Mouse (Mus musculus) spleen, postnatal 4 days (tissue): ENCODE data around the gene Gm9747.

Source experiments
- DNase-seq, 2 experiments: peaks; one replicate each; pipeline ENCODE4 v3.0.0; 2022; ENCODE audit warnings: low spot score in 2 of 2

The Gm9747 gene

DNA sequence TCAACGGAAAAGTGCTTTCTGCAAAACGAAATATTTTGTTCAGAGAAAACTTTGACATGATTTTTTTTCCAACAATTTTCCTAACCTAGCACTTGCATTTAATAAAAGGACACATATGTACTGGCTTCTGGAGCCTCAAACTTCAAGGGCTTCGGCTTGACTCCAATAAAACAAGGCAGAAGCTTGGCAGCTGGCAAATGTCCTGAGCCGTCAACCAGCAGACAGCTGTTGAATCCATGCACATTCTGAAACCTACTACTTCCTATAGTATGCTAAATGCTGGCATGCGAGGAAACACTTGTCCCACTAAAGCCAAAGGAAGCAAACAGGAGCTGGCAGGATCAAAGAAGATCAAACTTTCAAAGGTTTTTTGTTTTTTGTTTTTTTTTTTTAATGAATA is 24.5 kb downstream of the Gm9747 start:
- DNase-seq = no peak

DNA sequence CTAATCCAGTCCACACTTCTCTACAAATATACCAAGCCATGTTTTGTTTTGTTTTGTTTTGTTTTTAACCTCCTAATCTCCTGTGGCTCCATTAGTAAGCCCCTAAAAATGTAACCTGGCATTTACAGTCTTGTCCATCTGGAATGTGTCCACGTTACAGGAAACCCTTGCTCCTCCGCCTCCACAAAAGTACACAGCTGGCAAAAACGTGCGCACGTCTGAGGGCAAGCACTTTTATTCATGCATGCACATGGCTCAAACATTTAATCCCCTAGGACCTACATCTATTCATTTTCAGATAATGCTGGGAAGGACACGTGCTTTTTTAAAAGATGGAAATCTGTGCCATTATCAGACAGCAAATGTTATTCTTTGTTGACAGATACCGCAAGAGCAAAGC is 25.4 kb downstream of the Gm9747 start:
- DNase-seq = no peak

DNA sequence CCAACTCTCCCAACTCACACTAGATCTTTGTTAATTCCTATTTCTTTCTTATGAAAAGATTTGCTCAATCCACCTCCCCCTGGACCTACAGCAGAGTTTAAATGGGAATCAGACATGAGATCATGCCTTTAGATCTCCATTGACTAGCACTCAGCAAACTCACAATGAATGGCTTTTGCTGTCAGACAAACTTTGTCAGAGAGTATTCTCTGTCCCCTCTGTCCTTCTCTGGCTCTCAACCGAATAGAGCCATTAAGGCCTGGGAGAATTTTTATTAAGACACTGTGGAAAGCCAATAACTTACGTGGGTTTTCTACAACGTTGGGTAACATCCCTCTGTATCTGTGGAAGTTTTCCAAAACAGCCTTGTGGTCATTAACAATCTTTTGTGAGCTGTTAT is 27.1 kb downstream of the Gm9747 start:
- no peak for DNase-seq

DNA sequence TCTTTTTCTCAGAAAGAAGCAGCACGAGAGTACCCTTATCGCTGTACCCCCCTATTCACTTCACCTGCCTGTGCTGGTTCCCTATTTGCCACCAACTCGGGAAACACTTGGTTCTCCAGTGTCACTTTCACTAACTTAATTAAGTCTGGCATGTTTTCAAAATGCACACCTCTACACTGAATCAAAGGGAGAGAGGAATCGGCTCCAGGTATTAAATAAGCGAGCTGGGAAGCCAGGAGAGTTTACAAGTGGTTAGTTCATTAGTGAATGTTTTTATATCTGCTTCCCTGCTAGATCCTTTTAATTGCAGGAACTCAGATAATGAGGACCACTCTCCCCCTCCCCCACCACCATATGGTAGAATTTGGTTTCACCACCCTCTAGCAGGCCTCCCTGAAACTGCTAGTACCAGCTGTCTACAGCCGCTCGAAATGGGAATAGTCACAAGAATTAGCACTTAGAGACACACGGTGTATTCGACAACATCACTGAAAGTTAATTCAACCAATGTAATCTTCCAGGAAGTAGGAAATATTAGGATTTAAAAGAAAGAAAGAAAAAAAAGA is 28.2 kb downstream of the Gm9747 start:
- DNase-seq = no peak

DNA sequence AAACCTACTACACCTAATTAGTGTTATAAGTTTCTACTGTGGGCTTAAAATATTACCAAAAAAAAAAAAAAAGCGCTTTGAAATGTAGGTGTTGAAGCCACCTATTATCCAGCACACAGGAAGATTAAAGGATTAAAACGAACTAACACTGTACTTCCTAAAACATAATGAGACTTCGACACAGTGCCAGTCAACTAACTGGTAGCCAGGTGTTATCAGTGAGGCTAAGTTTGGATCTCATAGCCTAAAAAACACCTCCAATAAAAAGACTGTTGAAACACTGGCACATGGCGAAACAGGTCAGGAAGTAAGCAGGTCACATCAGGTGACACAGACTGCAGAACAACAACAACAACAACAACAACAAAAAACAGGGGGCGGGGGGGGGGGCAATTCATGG is 28.7 kb downstream of the Gm9747 start:
- DNase-seq = no peak

DNA sequence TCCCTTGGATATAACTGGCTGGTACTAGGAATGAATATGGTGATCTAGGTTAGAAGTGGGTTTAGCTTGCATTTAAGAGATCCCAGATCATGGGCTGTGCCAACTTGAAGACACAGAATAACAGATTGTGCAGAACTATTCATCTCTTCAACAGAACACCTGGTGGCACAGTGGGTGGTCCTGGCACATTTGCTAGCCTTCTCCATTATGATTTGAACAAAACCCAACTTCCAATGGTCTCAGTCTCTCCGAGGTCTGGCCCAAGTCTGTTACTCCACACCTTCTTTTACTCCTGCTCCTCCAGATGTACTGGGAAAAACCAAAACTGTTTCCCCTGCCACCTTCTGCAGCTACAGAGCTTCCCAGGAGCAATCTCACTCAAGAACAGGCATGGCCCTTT is 29.4 kb downstream of the Gm9747 start:
- DNase-seq = no peak

DNA sequence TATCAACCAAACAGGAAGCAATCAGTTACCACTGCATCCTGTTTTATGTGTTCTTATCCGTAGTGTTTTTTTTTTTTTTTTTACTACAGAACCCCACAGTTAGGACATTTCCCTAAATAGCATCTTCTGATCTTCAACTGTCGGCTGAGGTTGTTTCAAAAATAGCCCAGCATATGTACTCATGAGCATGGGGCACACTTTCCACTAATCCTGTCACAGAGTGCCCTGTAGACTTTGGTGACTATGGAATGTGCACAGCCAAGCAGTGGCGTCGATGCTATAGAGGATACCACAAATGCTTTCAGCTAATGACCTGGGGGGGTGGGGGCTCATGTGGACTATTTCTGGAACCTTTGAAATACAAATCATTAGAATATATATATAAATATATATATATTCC is 34.6 kb downstream of the Gm9747 start:
- DNase-seq = no peak

DNA sequence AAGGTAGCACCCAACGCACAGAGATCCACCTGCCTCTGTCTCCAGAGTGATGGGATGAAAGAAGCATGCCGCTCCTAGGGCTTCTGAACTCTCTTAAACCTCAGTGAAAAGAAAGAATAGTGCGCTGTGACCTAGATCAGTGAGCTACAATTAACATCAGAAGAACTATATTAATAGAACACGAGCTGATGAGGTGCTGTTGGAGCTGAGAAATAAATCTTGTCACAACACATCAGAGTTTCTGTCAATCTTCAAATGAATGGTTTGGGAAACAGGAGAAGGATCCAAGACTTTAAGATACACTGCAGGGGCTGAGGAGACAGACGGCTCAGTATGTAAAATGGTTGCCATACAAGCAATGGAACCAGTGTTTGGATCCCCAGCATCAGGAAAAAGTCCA is 39.3 kb downstream of the Gm9747 start:
- no peak for DNase-seq

DNA sequence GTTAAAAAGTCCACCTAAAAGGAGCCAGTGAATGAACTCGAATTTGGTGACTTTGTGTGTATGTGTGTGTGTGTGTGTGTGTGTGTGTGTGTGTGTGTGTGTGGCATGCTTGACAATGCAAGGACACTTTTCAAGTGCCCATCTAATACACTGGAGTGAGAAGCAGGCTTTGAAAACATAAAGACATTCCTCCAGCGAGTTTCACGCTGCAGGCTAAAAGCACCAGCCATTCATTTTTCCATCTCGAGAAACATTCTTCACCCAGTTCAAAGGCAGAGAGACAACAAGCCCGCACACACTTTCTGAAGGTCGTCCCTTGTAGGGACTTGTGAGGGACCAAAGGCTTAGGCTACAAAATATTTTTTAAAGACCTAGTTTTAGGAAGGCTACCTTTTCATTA is 40.6 kb downstream of the Gm9747 start:
- no peak for DNase-seq

DNA sequence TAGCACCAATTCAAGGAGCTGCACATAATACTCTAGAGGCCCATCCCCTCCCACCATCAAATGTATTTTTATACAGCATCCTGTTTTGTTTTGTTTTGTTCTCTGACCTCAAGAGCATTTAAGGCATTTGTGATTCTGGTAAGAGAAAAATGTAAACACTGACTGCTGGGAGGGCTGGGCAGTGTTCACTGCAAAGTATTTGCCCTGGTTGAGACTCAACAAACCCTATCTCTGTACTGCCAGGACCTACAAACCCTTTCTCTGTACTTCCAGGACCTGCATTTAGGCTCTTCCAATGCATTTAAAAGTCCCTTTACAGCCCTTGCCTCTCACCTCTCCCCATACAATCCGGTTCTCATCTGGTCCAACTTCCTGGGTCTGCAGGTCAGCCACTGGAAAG is 41.4 kb downstream of the Gm9747 start:
- no peak for DNase-seq

DNA sequence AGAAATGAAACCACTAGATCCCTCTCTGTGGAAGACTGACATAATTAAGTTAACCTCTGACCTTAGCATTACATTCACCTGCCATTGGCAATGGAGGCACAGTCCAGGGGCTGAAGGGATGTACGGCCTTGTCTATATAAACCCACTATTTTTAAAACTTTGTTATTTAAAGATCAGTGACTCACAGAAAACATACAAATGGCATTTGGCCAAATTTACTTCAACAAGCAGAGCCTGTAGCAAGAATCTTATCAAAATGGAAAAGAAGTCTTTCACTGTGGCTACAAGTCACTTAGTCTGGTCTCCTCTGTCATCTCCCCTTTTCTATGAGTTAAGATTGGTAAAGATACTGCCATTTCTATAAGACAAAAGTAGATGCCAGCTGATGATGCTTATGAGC is 46.9 kb downstream of the Gm9747 start:
- DNase-seq = no peak

DNA sequence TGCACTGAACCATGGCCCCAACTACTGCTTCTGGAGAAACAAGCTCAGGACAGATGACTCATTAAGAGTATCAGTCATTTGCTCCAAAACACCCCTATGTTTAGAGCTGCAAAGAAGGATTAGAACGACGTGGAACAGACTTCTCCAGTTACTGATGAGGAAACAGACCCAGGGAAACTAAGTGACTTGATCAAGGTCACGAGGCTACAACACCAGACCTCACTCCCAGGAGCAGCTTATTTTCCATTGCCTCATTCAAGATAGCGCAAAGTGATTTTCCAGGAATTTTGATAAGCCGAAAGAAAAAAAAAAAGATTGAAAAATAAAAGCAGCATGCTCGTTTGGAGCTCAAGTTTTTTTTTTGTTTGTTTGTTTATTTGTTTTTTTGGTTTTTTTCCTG is 48.9 kb downstream of the Gm9747 start:
- DNase-seq = no peak

DNA sequence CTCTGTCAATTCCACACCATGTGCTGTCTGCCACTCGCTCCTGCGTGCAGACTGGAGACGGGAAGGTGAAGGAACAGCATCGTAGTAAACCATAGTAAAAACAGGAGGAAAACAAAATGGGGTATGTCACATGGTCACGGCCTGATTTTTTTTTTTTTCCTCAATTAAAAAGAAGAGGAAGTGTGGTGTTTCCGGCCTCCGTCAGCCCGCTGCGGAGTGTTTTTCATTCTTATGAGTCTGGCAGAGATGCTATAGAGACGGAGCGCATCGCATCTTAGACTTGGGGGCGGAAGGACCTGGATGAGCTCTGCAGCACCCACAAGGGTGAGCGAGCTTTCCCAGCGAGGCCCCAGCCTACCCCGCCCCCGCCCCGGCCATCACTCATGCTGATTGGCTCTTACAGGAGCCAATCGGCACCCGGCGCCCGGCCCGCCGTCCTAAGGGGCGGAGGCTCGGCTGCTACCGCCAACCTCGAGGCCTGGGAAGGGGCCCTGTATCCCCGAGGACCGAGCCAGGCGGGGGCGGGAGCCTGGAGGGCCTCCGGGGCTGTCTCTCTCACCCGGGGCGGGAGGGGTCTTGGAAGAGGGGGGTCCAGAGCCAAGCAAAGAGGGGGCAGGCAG is 50.2 kb downstream of the Gm9747 start:
- peak; percentile 73 to 82 for DNase-seq

DNA sequence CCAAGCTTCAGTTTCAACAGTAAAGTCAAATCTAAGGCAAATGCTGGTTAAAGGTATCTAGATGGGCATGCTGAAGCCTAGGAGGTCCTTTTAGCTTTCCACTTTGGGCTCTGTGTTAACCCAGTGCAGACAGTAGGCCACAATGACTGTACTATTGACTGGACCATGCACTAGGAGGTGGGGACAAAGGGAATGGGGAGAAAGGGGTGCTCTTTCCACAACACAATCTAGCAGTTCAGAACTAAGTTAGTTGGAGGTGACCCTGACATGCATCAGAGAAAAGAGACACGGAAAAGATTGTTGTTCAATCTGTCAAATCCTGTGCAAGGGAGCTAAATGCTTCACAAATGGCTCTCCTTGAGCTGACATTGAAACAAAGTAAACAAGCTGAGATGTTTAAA is 51.0 kb downstream of the Gm9747 start:
- no peak for DNase-seq

DNA sequence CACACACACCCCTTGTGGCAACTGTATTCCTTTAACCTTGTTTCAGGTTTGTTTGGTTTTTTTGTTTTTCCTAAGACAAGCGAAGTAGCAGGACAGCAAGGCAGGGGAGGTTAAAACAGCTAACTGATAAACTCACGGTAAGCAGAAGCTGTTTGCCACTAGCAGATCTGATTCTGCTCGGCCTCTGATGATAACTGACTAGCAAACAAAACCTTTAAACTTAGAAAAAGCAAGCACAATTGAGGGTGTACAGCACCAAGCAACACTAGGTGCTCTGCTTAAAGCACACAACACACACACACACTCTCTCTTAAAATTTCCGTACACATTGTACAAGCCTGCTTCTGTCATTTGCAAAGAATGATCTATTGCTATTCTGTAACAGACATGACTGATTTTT is 51.5 kb downstream of the Gm9747 start:
- DNase-seq = no peak
